Mouse (Mus musculus) gastrocnemius, postnatal 4 days (tissue): ENCODE results near the gene Zfyve21. TPM values are rescaled to one million over a fixed set of nuclear protein-coding genes. Genes with fewer than 3 reads are reported as not detected.

Source experiments
- DNase-seq, 2 experiments: peaks; one replicate each; pipeline ENCODE4 v3.0.0; 2021 to 2022; ENCODE audit warnings: low spot score in 2 of 2, mixed read lengths in 2 of 2
- long read RNA-seq, 2 experiments: library from polyadenylated mRNA; stranded (forward); transcript quantifications; one replicate each; pipeline ENCODE4 v2.0.0; 2021
- total RNA-seq, 2 experiments: library from RNA; stranded (reverse); gene quantifications; 2 replicates each; pipeline ENCODE4 v1.2.3; 2021

Gene Zfyve21
- total RNA-seq, result 10 to 100 TPM; 35.8 TPM
- long read RNA-seq, experiment 1, transcript Zfyve21-207 (8 exons, 794 nt), result minor isoform, 20 of 65 reads
- long read RNA-seq, experiment 1, transcript Zfyve21-201 (7 exons, 1,308 nt), result major isoform, 34 of 65 reads
- long read RNA-seq, experiment 1, partial matches to known transcripts, result 0 of 65 reads
- long read RNA-seq, experiment 1, other reads (novel, unspliced or antisense), result 6 of 65 reads
- long read RNA-seq, experiment 2, transcript Zfyve21-204 (8 exons, 1,265 nt), result minor isoform, 8 of 90 reads
- long read RNA-seq, experiment 2, transcript Zfyve21-201 (7 exons, 1,308 nt), result major isoform, 46 of 90 reads
- long read RNA-seq, experiment 2, transcript Zfyve21-207 (8 exons, 794 nt), result minor isoform, 24 of 90 reads
- long read RNA-seq, experiment 2, partial matches to known transcripts, result 1 of 90 reads
- long read RNA-seq, experiment 2, other reads (novel, unspliced or antisense), result 11 of 90 reads

GRCm38 (mm10) chr12:111813766-111814617 lies at the start of gene Zfyve21, which contains the start of gene Xrcc3:
TSS of gene Zfyve21 (plus strand) at chr12:111814170.
TSS of gene Xrcc3 (minus strand) at chr12:111813873.
- peak; percentile 89 to 96 for DNase-seq

GRCm38 (mm10) chr12:111766313-111767236 lies 47.4 kb upstream of the Zfyve21 start:
- no peak for DNase-seq

- no peak for DNase-seq
Observed at GRCm38 (mm10) chr12:111768322-111768928, 45.5 kb upstream of the Zfyve21 start.

- peak in 1 of 2 experiments; percentile 73 for DNase-seq
Observed at GRCm38 (mm10) chr12:111769306-111769705, 44.7 kb upstream of the Zfyve21 start.

- no peak for DNase-seq
Observed at GRCm38 (mm10) chr12:111769816-111770577, 44.0 kb upstream of the Zfyve21 start.

GRCm38 (mm10) chr12:111770651-111771050 lies 43.3 kb upstream of the Zfyve21 start:
- no peak for DNase-seq

- DNase-seq, result no peak
Observed at GRCm38 (mm10) chr12:111774156-111774555, 39.8 kb upstream of the Zfyve21 start.

- no peak for DNase-seq
Observed at GRCm38 (mm10) chr12:111774845-111775244, 39.1 kb upstream of the Zfyve21 start.

GRCm38 (mm10) chr12:111777919-111778318 lies 36.1 kb upstream of the Zfyve21 start:
- DNase-seq, result no peak

GRCm38 (mm10) chr12:111779544-111779943 lies 34.4 kb upstream of the Zfyve21 start:
- no peak for DNase-seq

- DNase-seq, result no peak
Observed at GRCm38 (mm10) chr12:111785174-111785573, 28.8 kb upstream of the Zfyve21 start.

- DNase-seq, result no peak
Observed at GRCm38 (mm10) chr12:111787015-111787414, 27.0 kb upstream of the Zfyve21 start.

GRCm38 (mm10) chr12:111790090-111790489 lies 23.9 kb upstream of the Zfyve21 start:
- DNase-seq, result no peak

GRCm38 (mm10) chr12:111790631-111791030 lies 23.3 kb upstream of the Zfyve21 start:
- no peak for DNase-seq

GRCm38 (mm10) chr12:111791474-111792104 lies 22.4 kb upstream of the Zfyve21 start:
- no peak for DNase-seq

- DNase-seq, result peak in 1 of 2 experiments; percentile 64
Observed at GRCm38 (mm10) chr12:111794102-111794501, 19.9 kb upstream of the Zfyve21 start.

GRCm38 (mm10) chr12:111794526-111795179 lies 19.3 kb upstream of the Zfyve21 start:
- no peak for DNase-seq

- peak in 1 of 2 experiments; percentile 37 for DNase-seq
Observed at GRCm38 (mm10) chr12:111795180-111795895, 18.6 kb upstream of the Zfyve21 start.
